Mouse (Mus musculus): ENCODE data around the gene Dgki. TPM values are rescaled to one million over a fixed set of nuclear protein-coding genes. Genes with fewer than 3 reads are reported as not detected.

Gene Dgki
- 0.27 TPM for polyA plus RNA-seq (2017; shearing (Covaris generic))

GRCm38 (mm10) chr6:37299562-37300390 is at the start of gene Dgki:
Gene Dgki (minus strand): TSS chr6:37300184.

GRCm38 (mm10) chr6:36809747-36810285 is 490.2 kb downstream of the Dgki start, which contains the start of gene Ptn:
Gene Ptn (minus strand): TSS chr6:36810220.

Other genes with a start within 250 kb of the Dgki start
- gene Creb3l2, start 142.0 kb upstream of the Dgki start, polyA plus RNA-seq (2017; shearing (Covaris generic)) = 8.9 TPM
- not detected for gene Akr1d1, start 230.0 kb upstream of the Dgki start, polyA plus RNA-seq (2017; shearing (Covaris generic))